Mouse (Mus musculus) cortical plate, adult 2 months (tissue): Measurements from ENCODE around the gene H2al2a.

ENCODE experiments used
- CTCF ChIP-seq: fragments of 200-500 bp; IDR thresholded peaks from 2 replicates; pipeline ENCODE4 v1.5.1; 2011; ENCODE audit warnings: mild to moderate bottlenecking, control low read depth, low read length; ENCODE audit not compliant: insufficient read depth; ENCODE audit errors: extremely low read depth
- POLR2A ChIP-seq: fragments of 200-500 bp; IDR thresholded peaks from 2 replicates; pipeline ENCODE4 v1.6.1; 2011; ENCODE audit warnings: mild to moderate bottlenecking, low read length, control low read depth; ENCODE audit not compliant: insufficient read depth; ENCODE audit errors: extremely low read depth

DNA sequence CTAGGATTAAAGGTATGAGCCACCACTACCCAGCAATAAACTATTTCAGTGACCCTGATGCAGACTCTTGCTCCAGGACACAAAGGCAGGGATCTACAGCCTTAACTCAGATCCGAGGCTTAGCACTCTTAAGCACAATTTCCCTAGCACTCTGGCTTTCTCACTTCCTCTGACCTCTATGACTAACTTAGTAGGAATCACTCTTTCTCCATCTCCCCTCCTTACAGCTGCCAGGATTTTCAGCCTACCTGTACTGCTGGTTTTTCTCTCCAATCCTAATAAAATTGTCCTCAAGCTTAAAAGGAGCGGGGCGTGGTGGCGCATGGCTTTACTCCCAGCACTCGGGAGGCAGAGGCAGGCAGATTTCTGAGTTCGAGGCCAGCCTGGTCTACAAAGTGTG, 20.6 kb upstream of the H2al2a start:
- no peak for TF ChIP-seq CTCF
- no peak for TF ChIP-seq POLR2A
